Mouse (Mus musculus): ENCODE data around the gene Sesn3. TPM values are rescaled to one million over a fixed set of nuclear protein-coding genes. Genes with fewer than 3 reads are reported as not detected.

Gene Sesn3
- 93.9 and 295 TPM in 2 replicates for polyA plus RNA-seq (2012; ENCODE audit: low replicate concordance)

GRCm38 (mm10) chr9:14274986-14275720 is at the start of gene Sesn3:
Sesn3 (plus strand) TSS chr9:14275067.

DNA sequence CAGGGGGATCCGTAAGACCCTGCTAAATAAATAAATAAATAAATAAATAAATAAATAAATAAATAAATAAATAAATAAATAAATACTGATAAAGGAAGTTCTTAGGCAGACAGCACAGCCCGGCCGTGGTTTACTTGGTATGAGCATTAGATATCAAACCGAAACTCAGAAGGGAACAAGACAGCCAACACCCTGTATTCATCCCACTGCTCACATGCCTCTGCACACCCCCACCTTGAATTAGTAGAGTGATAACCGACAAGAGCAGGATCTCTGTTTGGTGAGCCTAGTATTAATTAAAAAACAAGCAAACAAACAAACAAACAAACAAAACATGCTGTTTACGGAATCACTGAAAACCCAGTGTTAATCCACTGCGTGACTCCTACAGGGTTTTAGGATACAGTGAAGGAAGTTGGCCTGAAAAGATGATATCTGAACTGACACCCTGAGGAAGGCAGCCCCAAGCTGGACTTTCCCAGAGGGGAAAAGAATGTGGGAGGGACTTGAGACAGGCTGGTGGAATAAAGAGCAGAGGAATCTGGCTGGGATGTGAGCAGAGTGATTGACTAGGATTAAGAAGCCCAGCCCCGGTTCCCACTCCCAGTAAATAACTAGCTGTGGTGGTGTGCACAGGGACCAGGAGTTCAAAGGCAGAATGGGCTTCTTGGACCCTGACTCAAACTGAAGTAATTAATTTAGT is 106.6 kb downstream of the Sesn3 start, which contains the start of gene Endod1:
Gene Endod1, minus strand, starts transcription at position 155 of the 703 bp plus-strand sequence.

Other genes starting within 250 kb of the Sesn3 start
- 48.8 and 60.2 TPM in 2 replicates for gene Endod1, start 106.4 kb downstream of the Sesn3 start, polyA plus RNA-seq (2012; ENCODE audit: low replicate concordance)
- gene Kdm4d, start 225.4 kb downstream of the Sesn3 start, polyA plus RNA-seq (2012; ENCODE audit: low replicate concordance), result 0.37 and 0.47 TPM in 2 replicates
- 7.3 and 21.5 TPM in 2 replicates for gene Cwc15, start 225.6 kb downstream of the Sesn3 start, polyA plus RNA-seq (2012; ENCODE audit: low replicate concordance)

Data from hematopoietic multipotent progenitor cell, adult 10-12 weeks (in vitro differentiated cells).